Mouse (Mus musculus): ENCODE measurements at regions not wholly inside any gene's neighbourhood (a gene's known extent, or its start where the extent isn't known, plus 50 kb on each side); places are given as distances from the start of the nearest gene placed in this dataset.

DNA sequence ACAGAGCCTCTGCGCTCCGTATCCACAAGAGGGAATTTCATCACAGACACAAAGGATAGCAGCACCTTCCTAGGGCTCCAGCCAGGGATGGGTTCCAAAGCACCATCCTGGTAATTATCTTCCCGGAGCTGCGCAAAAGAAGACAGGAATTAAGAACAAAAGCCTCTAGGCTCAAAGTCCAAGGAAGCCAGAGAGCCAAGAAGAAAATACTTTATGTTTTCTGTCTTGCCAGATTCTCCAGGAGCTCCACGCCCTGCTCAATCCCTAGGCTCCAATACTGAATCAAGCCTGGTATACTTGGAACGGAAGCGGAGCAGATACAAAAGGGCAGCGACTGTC is 54.4 kb downstream of the Irf2bpl start:
- Histone ChIP-seq H3K9ac (no peak overlapping the region), H3K27ac (no peak overlapping the region), H3K9me3 (replicated peaks) (no peaks in the 10 kb centered on the region), H3K4me2 (no peak overlapping the region), H3K4me1 (peaks cover 78% of the 10 kb centered on the region), H3K27me3 (replicated peaks) (no peaks in the 10 kb centered on the region), H3K36me3 (no peaks in the 10 kb centered on the region), H3K4me3 (no peak overlapping the region)
- 78% methylated on average over 8 of the region's 8 CpGs for WGBS (ENCODE audit: insufficient replicate concordance)
- no peak for ATAC-seq

DNA sequence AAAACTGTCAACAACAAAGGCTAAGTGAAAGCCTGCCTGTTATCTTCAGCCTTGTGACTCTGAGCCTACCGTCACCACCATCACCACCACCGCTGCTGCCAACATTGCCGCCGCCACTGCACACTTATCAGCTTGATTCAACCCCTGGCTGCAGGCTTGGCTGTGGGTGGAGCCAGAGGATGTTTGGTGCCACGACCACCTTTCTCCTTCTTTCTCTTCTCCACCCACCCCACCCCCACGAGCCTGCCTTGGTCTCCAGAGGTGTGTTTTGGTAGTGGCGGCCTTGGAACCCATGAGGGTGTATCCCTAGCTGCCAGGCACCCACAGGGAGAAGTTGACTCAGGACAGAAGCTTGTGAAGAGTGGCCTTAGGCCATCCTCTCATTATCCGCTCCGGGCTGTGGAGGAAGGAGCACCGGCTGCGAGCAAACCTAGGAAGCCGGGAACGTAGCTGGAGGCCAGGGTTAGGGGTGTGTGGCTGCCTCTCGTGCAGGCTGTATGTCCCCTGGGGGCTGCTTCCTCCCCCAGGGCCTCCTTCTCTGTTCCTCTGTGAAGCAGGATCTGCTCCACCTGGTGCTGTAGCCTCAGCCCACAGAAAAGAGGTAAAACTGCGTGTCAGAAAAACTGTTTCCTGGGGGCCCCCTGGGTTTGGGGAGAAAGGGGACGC is 54.9 kb downstream of the Irf2bpl start:
- Histone ChIP-seq H3K36me3 (no peaks in the 10 kb centered on the region), H3K9me3 (replicated peaks) (no peaks in the 10 kb centered on the region), H3K4me2 (peak overlapping the region; percentile 34), H3K27me3 (replicated peaks) (no peaks in the 10 kb centered on the region), H3K9ac (no peak overlapping the region), H3K4me3 (no peak overlapping the region), H3K27ac (peak overlapping the region; percentile 7; the same call in 1 of the 2 replicates), H3K4me1 (peaks cover 78% of the 10 kb centered on the region)
- WGBS (ENCODE audit: insufficient replicate concordance): 31% methylated on average over 16 of the region's 16 CpGs
- no peak for ATAC-seq

DNA sequence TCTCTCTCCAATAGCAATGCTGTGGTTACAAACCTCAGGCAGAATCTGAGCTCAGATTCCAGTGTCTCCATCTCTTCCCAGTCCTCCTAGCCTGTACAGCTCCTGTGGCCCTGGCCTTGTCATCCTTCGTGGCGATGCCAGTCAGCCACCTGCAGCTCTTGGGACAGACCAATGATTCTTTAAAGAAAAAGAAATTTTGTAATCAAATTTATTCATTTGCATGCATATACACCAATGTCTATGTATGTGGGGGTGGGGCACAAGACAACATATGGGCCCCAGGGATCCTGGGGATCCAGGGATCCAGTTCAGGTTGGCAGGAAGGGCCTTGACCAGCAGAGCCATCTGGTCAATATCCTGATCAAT is 57.4 kb downstream of the Irf2bpl start:
- H3K27me3 ChIP-seq (replicated peaks): no peaks in the 10 kb centered on the region
- no peak overlapping the region for H3K9ac ChIP-seq
- H3K9me3 ChIP-seq (replicated peaks): no peaks in the 10 kb centered on the region
- H3K27ac ChIP-seq: no peak overlapping the region
- no peak overlapping the region for H3K4me3 ChIP-seq
- H3K36me3 ChIP-seq: no peaks in the 10 kb centered on the region
- no peak for ATAC-seq
- peaks cover 72% of the 10 kb centered on the region for H3K4me1 ChIP-seq
- WGBS (ENCODE audit: insufficient replicate concordance): 84% methylated on average over 2 of the region's 2 CpGs
- H3K4me2 ChIP-seq: no peak overlapping the region

DNA sequence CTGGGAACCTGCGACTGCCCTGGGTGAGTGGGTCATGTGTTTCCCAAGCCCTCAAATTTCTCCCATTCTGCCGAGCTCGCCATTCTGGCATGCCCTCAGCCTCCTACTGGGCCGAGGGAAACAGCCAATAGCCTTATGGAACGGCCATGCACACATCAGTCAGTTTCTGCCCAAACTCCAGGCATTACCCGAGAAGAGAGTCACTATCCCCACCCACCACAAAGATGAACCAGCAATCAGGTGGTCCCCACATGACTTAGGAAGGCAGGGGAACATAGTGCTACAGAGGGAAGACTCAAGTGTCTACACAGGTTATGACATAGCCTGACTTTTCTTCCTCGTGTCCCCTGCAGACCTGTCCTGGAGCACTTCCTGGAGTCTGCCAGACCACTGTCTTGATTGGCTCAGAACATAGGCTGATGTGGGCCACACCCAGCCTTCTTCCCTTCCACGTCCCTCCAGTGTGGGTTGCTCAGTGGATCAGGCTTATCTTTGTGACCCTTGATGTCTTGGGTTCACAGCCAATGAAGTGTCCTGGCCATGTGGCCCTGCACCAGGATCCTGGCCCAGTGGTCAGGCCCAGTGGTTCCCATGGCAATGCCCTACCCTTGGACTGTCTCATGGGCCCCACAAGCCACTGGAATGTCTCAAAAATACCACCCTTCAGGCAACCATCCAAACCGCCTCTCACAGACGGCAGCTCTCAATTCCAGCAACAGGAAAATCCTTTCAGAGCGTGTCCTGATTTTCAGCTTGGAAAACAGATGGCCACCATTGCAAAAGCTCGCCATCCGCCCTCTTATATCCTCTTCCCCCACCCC is 58.0 kb downstream of the Irf2bpl start:
- Histone ChIP-seq H3K27me3 (replicated peaks) (no peaks in the 10 kb centered on the region), H3K4me1 (peaks cover 66% of the 10 kb centered on the region), H3K4me3 (no peak overlapping the region), H3K9ac (no peak overlapping the region), H3K27ac (no peak overlapping the region), H3K36me3 (no peaks in the 10 kb centered on the region), H3K4me2 (no peak overlapping the region), H3K9me3 (replicated peaks) (no peaks in the 10 kb centered on the region)
- WGBS (ENCODE audit: insufficient replicate concordance): 58% methylated on average over 13 of the region's 13 CpGs
- 0 out of 2 replicates have a peak, but pooled peaks have one; percentile 8 for ATAC-seq

DNA sequence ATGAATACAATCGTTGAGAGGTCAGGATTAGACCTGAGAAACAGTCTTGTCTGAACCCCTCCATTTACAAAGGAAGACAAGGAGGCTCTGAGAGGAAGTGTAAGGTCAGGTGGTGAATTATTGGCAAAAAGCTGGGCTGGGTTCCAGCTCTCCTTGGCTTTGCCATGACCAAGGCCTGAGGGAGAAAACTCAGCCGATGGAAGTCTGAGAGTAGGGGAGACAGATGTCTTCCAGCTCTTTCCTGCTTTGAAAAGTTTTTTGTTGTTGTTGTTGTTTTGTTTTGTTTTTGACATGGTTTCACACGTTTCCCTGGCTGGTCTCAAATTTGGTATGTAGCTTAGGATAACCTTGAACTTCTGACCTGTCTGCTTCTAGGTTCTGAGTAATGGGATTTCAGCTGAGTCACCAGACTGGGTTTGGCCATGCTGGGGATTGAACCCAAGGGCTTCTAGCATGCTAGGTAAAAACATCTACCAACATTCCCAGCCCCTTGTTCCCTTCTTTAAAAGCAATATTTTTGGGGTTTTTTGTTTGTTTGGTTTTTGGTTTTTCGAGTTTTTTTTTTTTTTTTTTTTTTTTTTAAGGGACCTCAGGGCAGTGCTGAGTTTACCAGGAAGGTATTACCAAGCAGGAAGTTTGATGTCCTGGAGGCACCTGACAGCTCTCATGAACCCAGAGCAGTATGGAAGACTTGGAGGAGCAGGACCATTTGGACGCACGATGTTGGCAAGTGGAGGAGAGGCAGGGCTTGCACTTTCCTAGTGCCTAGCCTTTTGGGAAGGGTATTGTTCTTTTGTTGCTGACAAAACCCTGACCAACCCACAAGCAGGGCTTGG is 58.8 kb downstream of the Irf2bpl start:
- Histone ChIP-seq H3K36me3 (no peaks in the 10 kb centered on the region), H3K4me3 (no peak overlapping the region), H3K4me1 (peaks cover 60% of the 10 kb centered on the region), H3K9me3 (replicated peaks) (no peaks in the 10 kb centered on the region), H3K4me2 (peak overlapping the region; percentile 72), H3K9ac (no peak overlapping the region), H3K27me3 (replicated peaks) (no peaks in the 10 kb centered on the region), H3K27ac (peak overlapping the region; percentile 74; the same call in 1 of the 2 replicates)
- no peak for ATAC-seq
- 47% methylated on average over 6 of the region's 6 CpGs for WGBS (ENCODE audit: insufficient replicate concordance)

DNA sequence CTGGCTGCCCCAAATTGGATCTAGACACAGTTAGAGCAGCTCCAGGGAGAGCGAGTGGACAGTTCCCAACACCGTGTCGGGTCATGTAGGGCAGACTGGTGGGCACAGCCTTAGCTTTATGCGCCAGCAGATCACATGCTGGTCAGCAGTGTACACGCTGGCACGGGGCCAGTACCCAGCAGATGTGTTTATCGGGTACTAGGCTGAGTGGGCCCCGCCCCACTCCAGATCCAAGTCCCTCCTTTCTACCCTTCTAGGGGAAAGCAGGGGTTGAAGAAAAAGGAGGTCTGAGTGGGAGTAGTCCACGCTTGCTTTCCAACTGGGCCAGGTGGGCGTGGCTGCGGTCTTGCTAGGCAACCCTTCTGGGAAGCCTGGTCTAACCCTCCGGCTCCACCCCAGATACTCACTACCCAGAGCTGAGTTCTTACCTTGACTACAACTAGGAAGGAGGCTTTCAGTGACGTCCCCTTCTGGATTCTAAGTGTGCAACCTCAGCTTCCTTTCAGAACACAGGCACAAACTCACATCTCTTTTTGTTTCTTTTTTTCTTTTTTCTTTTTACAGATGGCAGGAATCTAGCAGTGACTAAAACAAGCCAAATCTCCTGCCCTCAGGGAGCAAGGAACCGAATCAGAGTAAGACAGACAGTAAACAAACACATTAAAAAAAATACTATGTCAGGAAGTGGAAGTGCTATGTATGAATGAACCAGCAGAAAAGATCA is 59.6 kb downstream of the Irf2bpl start:
- no peaks in the 10 kb centered on the region for H3K27me3 ChIP-seq (replicated peaks)
- no peaks in the 10 kb centered on the region for H3K36me3 ChIP-seq
- H3K9ac ChIP-seq: no peak overlapping the region
- H3K9me3 ChIP-seq (replicated peaks): no peaks in the 10 kb centered on the region
- peak overlapping the region; percentile 74 for H3K27ac ChIP-seq
- H3K4me2 ChIP-seq: peak overlapping the region; percentile 72
- peaks cover 52% of the 10 kb centered on the region for H3K4me1 ChIP-seq
- WGBS (ENCODE audit: insufficient replicate concordance): 17% methylated on average over 14 of the region's 14 CpGs
- peak; percentile 77 for ATAC-seq
- H3K4me3 ChIP-seq: no peak overlapping the region

DNA sequence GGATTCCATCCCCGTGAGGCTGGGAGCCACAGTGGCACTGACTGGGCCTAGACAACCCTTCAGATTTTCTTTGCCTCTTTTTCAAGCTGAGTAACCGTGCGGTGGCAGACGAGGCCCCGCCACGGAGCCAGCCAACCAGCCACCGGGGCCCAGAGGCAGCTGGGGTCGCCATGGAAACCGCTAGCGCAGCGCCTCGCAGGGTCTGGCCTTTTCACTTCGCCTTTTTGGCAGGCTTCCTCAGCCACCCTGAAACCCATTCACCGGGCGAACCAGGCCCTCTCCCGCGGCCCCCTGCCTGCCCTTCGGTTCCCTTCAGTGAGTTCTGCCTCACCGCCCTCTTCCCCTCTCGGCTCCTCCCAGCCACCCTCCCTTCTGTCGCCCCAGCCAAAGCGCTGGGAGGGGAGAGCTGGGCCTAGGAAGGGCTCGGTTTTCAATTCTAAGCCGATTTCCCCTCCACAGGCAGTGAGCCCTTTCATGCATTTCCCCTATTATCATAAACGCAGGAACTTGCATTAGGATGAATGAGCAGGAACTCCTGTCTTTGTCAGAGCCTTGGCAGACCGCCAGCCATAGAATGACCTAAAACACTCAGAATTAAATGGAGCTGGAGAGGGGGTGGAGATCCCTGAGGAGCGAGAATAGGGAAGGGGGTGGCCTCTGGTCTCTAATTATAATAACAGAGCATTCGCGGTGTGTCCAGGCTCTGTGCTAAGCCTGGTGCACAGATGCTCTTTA is 60.6 kb downstream of the Irf2bpl start:
- H3K9me3 ChIP-seq (replicated peaks): no peaks in the 10 kb centered on the region
- peak overlapping the region; percentile 40 for H3K4me3 ChIP-seq
- no peaks in the 10 kb centered on the region for H3K27me3 ChIP-seq (replicated peaks)
- peak overlapping the region; percentile 72 for H3K4me2 ChIP-seq
- 4% methylated on average over 28 of the region's 29 CpGs for WGBS (ENCODE audit: insufficient replicate concordance)
- no peaks in the 10 kb centered on the region for H3K36me3 ChIP-seq
- peaks cover 44% of the 10 kb centered on the region for H3K4me1 ChIP-seq
- ATAC-seq: peak; percentile 64
- H3K9ac ChIP-seq: peak overlapping the region; percentile 53
- peak overlapping the region; percentile 74 for H3K27ac ChIP-seq

DNA sequence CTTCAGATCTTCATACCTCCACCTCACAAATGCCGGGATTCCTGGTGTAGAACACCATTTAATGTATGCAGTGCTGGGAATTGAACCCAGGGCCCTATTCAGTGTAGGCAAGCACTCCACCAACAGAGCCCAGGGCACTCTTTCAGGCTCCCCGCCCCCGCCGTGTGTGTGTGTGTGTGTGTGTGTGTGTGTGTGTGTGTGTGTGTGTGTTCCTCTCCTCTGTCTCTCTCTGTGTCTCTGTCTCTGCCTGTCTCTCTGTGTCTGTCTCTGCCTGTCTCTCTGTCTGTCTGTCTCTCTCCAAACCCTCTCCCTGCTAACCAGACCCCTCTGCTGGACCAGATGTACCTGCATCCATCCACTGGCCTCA is 61.1 kb downstream of the Irf2bpl start:
- H3K4me1 ChIP-seq: peaks cover 50% of the 10 kb centered on the region
- peak overlapping the region; percentile 74 for H3K27ac ChIP-seq
- H3K4me3 ChIP-seq: peak overlapping the region; percentile 40
- peak overlapping the region; percentile 53; the same call in 1 of the 2 replicates for H3K9ac ChIP-seq
- H3K4me2 ChIP-seq: peak overlapping the region; percentile 72
- WGBS (ENCODE audit: insufficient replicate concordance): 81% methylated on average over 4 of the region's 4 CpGs
- no peaks in the 10 kb centered on the region for H3K9me3 ChIP-seq (replicated peaks)
- H3K27me3 ChIP-seq (replicated peaks): no peaks in the 10 kb centered on the region
- H3K36me3 ChIP-seq: no peaks in the 10 kb centered on the region
- no peak for ATAC-seq

DNA sequence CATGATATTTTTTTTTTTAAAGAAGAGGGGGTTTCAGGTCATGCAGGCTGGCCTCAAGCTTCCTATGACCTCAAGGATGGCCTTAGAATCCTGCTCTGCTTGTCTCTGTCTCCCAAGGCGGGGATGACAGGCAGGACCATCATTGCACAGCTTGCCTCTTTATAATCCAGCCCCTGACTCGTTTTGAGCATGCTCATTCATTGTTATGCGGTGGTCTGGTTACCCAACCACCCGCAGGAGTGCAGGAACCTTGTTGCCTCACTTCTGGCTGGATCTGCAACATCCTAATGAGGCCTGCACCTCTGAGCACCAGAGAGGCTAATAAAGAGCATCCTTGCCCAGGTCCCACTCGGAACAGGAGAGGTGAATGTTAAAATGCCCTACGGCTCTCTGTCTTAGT is 63.4 kb downstream of the Irf2bpl start:
- Histone ChIP-seq H3K4me1 (peaks cover 61% of the 10 kb centered on the region), H3K4me3 (no peak overlapping the region), H3K27ac (no peak overlapping the region), H3K36me3 (no peaks in the 10 kb centered on the region), H3K9ac (no peak overlapping the region), H3K9me3 (replicated peaks) (no peaks in the 10 kb centered on the region), H3K27me3 (replicated peaks) (peaks cover 11% of the 10 kb centered on the region; the same call in 1 of the 2 replicates), H3K4me2 (no peak overlapping the region)
- WGBS (ENCODE audit: insufficient replicate concordance): 64% methylated on average over 6 of the region's 6 CpGs
- ATAC-seq: no peak

DNA sequence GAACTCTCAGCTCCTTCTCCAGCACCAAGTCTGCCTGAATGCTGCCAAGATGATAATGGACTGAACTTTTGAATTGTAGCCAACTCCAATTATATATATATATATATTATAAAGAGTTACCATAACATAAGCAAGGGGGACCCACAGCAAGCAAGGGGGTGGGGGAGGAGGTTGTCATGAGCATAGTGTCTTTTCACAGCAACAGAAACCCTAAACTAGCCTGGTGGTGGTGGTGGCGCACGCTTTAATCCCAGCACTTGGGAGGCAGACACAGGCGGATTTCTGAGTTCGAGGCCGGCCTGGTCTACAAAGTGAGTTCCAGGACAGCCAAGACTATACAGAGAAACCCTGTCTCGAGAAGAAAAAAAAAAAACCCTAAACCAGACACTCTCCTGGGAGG is 65.0 kb downstream of the Irf2bpl start:
- Histone ChIP-seq H3K4me1 (peaks cover 53% of the 10 kb centered on the region), H3K9ac (no peak overlapping the region), H3K27me3 (replicated peaks) (peaks cover 17% of the 10 kb centered on the region; the same call in 1 of the 2 replicates), H3K4me3 (no peak overlapping the region), H3K27ac (no peak overlapping the region), H3K4me2 (no peak overlapping the region), H3K36me3 (no peaks in the 10 kb centered on the region), H3K9me3 (replicated peaks) (no peaks in the 10 kb centered on the region)
- no peak for ATAC-seq
- 77% methylated on average over 6 of the region's 6 CpGs for WGBS (ENCODE audit: insufficient replicate concordance)

DNA sequence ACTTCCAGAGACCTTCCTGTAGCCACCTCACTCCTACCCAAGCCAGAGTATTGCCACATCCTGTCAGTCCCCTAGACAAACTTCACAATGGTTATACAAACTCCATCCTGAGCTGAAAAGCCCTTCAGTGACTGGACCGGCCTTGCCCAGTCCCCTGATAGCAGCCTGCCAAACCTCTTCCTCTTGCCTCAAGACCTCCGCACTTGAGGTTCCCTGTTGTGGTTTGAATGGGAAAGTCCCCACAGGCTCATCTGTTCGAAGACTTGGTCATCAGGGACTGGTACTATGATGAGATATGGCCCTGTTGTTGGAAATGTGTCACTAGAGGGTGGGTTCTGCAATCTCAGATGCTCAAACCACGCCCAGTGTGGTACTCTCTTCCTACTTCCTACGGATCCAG is 65.4 kb downstream of the Irf2bpl start:
- H3K36me3 ChIP-seq: no peaks in the 10 kb centered on the region
- no peak for ATAC-seq
- no peak overlapping the region for H3K27ac ChIP-seq
- peaks cover 17% of the 10 kb centered on the region; the same call in 1 of the 2 replicates for H3K27me3 ChIP-seq (replicated peaks)
- no peaks in the 10 kb centered on the region for H3K9me3 ChIP-seq (replicated peaks)
- peaks cover 49% of the 10 kb centered on the region for H3K4me1 ChIP-seq
- no peak overlapping the region for H3K4me3 ChIP-seq
- no peak overlapping the region for H3K9ac ChIP-seq
- WGBS (ENCODE audit: insufficient replicate concordance): 32% methylated on average over 5 of the region's 5 CpGs
- no peak overlapping the region for H3K4me2 ChIP-seq

Data from liver, embryonic 12.5 days (tissue).